Mouse (Mus musculus): ENCODE data around the gene Hist1h2bj.

Gene Hist1h2bj

GRCm38 (mm10) chr13:22042568-22043502, at the start of gene Hist1h2bj, which contains the start of gene Hist1h2ag:
TSS of gene Hist1h2bj (plus strand) at chr13:22043214.
TSS of gene Hist1h2ag (minus strand) at chr13:22042944.
- DNase-seq = peak; percentile 71 to 90

GRCm38 (mm10) chr13:21993957-21994738, 48.9 kb upstream of the Hist1h2bj start:
- peak in 1 of 2 experiments; percentile 25 for DNase-seq

- DNase-seq = no peak
Measured at GRCm38 (mm10) chr13:21994896-21995295, 48.1 kb upstream of the Hist1h2bj start.

- DNase-seq = no peak
Measured at GRCm38 (mm10) chr13:21995331-21995914, 47.6 kb upstream of the Hist1h2bj start.

- no peak for DNase-seq
Measured at GRCm38 (mm10) chr13:21996101-21996839, 46.7 kb upstream of the Hist1h2bj start.

GRCm38 (mm10) chr13:21996840-21997185, 46.2 kb upstream of the Hist1h2bj start:
- no peak for DNase-seq

GRCm38 (mm10) chr13:21997201-21997820, 45.7 kb upstream of the Hist1h2bj start:
- DNase-seq = no peak

- no peak for DNase-seq
Measured at GRCm38 (mm10) chr13:21997821-21998220, 45.2 kb upstream of the Hist1h2bj start.

GRCm38 (mm10) chr13:21998412-21998811, 44.6 kb upstream of the Hist1h2bj start:
- no peak for DNase-seq

- no peak for DNase-seq
Measured at GRCm38 (mm10) chr13:21999147-21999546, 43.9 kb upstream of the Hist1h2bj start.

GRCm38 (mm10) chr13:22001346-22001745, 41.7 kb upstream of the Hist1h2bj start:
- DNase-seq = no peak

- no peak for DNase-seq
Measured at GRCm38 (mm10) chr13:22001823-22002222, 41.2 kb upstream of the Hist1h2bj start.

- peak; percentile 50 to 57 for DNase-seq
Measured at GRCm38 (mm10) chr13:22005605-22006333, 37.2 kb upstream of the Hist1h2bj start.

- DNase-seq = peak; percentile 45 to 64
Measured at GRCm38 (mm10) chr13:22006334-22007120, 36.5 kb upstream of the Hist1h2bj start.

- DNase-seq = no peak
Measured at GRCm38 (mm10) chr13:22007121-22007510, 35.9 kb upstream of the Hist1h2bj start.

- DNase-seq = no peak
Measured at GRCm38 (mm10) chr13:22007872-22008271, 35.1 kb upstream of the Hist1h2bj start.

- DNase-seq = no peak
Measured at GRCm38 (mm10) chr13:22008707-22009106, 34.3 kb upstream of the Hist1h2bj start.

GRCm38 (mm10) chr13:22009642-22010041, 33.4 kb upstream of the Hist1h2bj start, which contains the start of gene Prss16:
TSS of gene Prss16 (minus strand) at chr13:22009742.
- no peak for DNase-seq

- DNase-seq = no peak
Measured at GRCm38 (mm10) chr13:22013716-22014115, 29.3 kb upstream of the Hist1h2bj start.

GRCm38 (mm10) chr13:22014411-22014845, 28.6 kb upstream of the Hist1h2bj start:
- DNase-seq = no peak

Data from thymus, adult 18-20 months (tissue).